Mouse (Mus musculus) B cell, adult 2 months (primary cell): ENCODE data around the gene 1810055G02Rik.

Experiments used
- DNase-seq, 2 experiments: peaks; one replicate each; pipeline ENCODE4 v3.0.0; 2022

The 1810055G02Rik gene

DNA sequence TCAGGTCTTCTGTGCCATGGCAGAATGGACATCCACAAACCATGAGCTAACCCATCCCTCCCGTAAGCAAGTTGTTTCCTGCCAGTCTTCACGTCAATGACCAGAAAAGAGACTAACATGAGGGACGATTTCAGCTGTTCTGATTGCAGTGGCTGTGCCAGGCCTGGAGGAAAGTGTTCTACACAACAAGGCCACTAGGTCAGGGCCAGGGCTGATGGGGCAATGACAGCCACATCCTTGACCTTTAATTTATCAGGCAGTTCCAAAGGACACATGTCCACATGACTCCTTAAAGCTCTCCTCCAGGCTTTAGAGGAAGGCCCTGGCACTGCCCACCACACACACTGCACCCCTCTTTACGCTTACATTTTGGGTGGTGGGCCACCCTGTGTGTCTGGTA, 12.6 kb upstream of the 1810055G02Rik start:
- no peak for DNase-seq

GRCm38 (mm10) chr19:3695976-3696375, 12.1 kb upstream of the 1810055G02Rik start:
- no peak for DNase-seq

DNA sequence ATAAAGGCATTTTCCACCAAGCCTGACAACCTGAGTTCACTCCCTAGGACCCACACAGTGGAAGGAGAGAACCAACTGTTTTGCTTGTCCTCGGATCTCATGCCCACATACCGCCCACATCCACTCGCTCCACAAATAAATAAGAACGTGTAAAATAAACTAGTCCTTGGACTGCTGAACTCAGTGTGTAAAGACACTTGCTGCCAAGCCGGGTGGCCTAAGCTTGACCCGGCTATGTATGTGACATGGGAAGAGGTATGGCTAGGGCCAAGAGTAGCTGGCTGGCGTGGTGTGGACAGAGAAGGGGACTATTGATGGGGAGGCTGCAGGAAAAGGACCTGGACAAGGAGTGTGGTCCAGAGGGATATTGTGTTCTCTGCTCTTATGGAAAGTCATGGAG, 10.1 kb upstream of the 1810055G02Rik start:
- no peak for DNase-seq

- peak; percentile 91 to 94 for DNase-seq
These were observed 8.3 kb upstream of the 1810055G02Rik start for GRCm38 (mm10) chr19:3699508-3700438.

GRCm38 (mm10) chr19:3702460-3702859, 5.6 kb upstream of the 1810055G02Rik start:
- no peak for DNase-seq

GRCm38 (mm10) chr19:3706258-3706657, 1.8 kb upstream of the 1810055G02Rik start:
- DNase-seq, result peak; percentile 56 to 61

DNA sequence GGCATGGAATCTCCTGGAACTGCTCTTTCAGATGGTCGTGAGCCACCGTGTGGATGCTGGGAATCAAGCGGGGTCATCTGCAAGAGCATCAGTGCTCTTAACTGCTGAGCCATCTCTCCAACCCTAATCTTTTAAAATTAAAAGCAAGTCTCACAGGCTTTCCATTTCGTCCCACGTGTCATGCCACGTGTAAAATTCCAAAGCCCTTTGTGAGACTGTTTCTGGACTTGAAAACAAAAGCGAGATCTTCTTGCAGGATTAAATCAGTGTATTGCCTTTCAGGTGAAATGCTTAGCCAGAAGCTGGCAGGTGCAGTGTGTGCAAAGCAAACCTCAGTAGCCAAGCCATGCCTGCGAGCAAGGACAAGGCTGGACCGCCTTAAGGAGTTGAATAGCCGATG, 540 bp upstream of the 1810055G02Rik start:
- no peak for DNase-seq

- DNase-seq, result no peak
These were observed 1.1 kb downstream of the 1810055G02Rik start for GRCm38 (mm10) chr19:3709013-3709787.

GRCm38 (mm10) chr19:3710436-3710835, 2.3 kb downstream of the 1810055G02Rik start:
- no peak for DNase-seq

- no peak for DNase-seq
These were observed 6.3 kb downstream of the 1810055G02Rik start for GRCm38 (mm10) chr19:3714381-3714780.

GRCm38 (mm10) chr19:3718481-3719361, 10.6 kb downstream of the 1810055G02Rik start:
- peak; percentile 85 to 87 for DNase-seq

- DNase-seq, result no peak
These were observed 11.3 kb downstream of the 1810055G02Rik start for GRCm38 (mm10) chr19:3719362-3719891.

GRCm38 (mm10) chr19:3723170-3723569, 15.1 kb downstream of the 1810055G02Rik start:
- DNase-seq, result no peak

- peak; percentile 80 to 81 for DNase-seq
These were observed 15.8 kb downstream of the 1810055G02Rik start for GRCm38 (mm10) chr19:3723904-3724303.

DNA sequence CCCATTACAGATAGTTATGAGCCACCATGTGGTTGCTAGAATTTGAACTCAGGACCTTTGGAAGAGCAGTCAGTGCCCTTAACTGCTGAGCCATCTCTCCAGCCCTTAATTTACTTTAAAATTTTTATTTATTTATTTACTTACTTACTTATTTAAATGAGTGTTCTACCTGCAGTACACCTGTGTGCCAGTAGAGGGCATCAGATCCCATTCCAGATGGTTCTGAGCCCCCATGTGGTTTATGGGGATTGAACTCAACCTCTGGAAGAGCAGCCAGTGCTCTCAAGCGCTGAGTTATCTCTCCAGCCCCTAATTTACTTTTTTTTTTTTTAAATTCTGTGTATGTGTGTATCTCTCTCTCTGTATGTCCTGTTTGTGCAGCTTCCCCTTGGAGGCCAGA, 16.7 kb downstream of the 1810055G02Rik start:
- DNase-seq, result peak; percentile 81 to 84

- DNase-seq, result peak in 1 of 2 experiments; percentile 23
These were observed 20.8 kb downstream of the 1810055G02Rik start for GRCm38 (mm10) chr19:3728901-3729300.

- peak; percentile 57 to 58 for DNase-seq
These were observed 22.9 kb downstream of the 1810055G02Rik start for GRCm38 (mm10) chr19:3730781-3731646.

DNA sequence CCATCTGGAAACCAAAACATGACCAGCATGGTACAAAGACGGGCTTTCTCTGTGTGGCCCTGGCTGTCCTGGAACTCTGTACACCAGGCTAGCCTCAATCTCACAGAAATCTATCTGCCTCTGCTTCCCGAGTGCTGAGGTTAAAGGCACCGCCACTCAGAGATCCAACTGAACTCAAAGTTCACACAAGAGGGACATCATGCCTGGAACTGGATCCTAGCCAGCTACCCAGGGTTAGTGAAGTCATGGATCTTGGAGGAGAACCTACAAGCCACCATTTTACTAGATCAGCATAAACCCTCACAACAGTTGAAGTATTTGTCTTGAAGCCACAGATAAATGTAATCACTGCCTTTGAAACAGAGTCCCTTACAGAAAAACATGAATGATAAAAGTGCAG, 27.9 kb downstream of the 1810055G02Rik start:
- no peak for DNase-seq

DNA sequence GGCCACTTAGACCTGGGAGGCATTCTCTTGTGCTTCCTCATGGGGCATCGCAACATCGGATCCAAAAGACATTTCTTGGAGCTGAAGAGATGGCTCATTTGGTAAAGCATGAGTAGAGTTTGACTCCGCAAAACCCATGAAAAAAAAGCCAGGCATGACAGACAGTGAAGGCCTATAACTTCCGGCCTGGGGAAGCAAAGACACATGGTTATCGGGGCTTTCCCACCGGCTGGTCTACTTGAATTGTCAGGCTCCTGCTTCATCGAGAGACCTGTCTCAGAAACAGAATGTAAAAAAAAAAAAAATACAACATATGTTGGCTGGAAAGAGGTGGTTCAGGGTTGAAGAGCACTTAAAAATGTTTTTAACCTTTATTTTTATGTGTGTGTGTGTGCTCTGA, 31.6 kb downstream of the 1810055G02Rik start:
- DNase-seq, result no peak

DNA sequence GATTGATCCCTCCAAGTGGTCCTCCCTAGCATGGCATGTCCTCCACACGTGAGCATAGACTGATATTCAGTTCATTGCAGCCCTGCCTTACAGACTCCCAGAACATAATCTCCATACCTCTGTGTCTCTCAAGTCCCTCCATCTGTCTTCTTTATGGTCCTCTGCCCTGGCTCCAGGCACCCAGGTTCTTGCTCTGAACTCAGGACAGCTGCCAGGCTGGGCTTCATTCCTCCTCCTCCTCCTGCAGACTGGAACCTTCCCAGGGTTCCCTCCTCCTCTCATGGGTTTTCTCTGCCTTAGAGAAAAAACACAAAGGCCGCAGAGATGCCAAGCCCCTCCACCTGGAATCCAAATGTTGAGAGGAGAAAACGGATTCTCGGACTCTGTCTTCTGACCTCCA, 34.6 kb downstream of the 1810055G02Rik start:
- no peak for DNase-seq

- DNase-seq, result no peak
These were observed 35.3 kb downstream of the 1810055G02Rik start for GRCm38 (mm10) chr19:3743362-3743761.
